Mouse (Mus musculus): ENCODE results near the gene Fam89b. TPM values are rescaled to one million over a fixed set of nuclear protein-coding genes. Genes with fewer than 3 reads are reported as not detected.

Fam89b gene
- polyA plus RNA-seq, 1 experiment from 2014 or later: 68.1 TPM

- Histone ChIP-seq H3K4me2 (peak overlapping the region; percentile 84), H3K36me3 (peaks cover 41% of the 10 kb centered on the region), H3K27me3 (no peaks in the 10 kb centered on the region), H3K9me3 (replicated peaks) (no peaks in the 10 kb centered on the region), H3K9ac (peak overlapping the region; percentile 72), H3K4me3 (peak overlapping the region; percentile 78), H3K4me1 (replicated peaks) (peaks cover 56% of the 10 kb centered on the region), H3K27ac (peak overlapping the region; percentile 93)
- no peak for ATAC-seq (replicated peaks; ENCODE audit: insufficient number of reproducible peaks, insufficient read depth, low FRiP score, low read depth)
- 32% methylated on average over 4 of the region's 4 CpGs for WGBS
These were observed 5.4 kb downstream of the Fam89b start for GRCm38 (mm10) chr19:5723934-5724548.

DNA sequence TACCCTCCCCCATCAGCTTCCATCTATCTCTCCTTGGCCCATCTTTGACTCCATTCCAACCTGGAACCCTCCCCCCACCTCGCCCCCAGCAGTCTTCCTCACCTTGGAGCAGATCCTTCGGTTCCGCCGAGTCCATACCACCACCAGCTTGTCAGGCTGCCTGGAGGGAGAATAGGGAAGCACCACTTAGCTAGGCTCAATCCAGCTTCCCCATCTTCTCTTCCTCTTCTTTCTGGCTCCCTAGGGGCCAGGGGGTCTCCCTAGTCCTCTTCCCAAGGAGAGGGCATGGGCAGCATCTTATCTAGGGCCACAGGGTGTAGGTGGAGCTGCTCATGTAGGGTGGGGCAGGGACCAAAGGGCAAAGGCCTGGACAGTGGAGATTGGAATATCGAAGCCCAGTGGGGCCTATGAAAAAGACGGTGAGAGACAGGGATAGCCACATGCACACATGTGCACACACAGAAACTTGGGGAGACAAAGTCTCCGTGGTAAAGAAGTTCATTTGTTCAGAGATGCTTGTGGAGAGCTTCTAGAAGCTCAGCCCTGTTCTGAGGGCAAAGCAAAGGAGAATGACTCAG, 6.5 kb downstream of the Fam89b start:
- Histone ChIP-seq H3K4me3 (no peak overlapping the region), H3K4me1 (replicated peaks) (peaks cover 47% of the 10 kb centered on the region), H3K27ac (no peak overlapping the region), H3K27me3 (no peaks in the 10 kb centered on the region), H3K9me3 (replicated peaks) (no peaks in the 10 kb centered on the region), H3K36me3 (peaks cover 49% of the 10 kb centered on the region), H3K9ac (no peak overlapping the region), H3K4me2 (no peak overlapping the region)
- no peak for ATAC-seq (replicated peaks; ENCODE audit: insufficient number of reproducible peaks, insufficient read depth, low FRiP score, low read depth)
- WGBS: 83% methylated on average over 7 of the region's 7 CpGs

DNA sequence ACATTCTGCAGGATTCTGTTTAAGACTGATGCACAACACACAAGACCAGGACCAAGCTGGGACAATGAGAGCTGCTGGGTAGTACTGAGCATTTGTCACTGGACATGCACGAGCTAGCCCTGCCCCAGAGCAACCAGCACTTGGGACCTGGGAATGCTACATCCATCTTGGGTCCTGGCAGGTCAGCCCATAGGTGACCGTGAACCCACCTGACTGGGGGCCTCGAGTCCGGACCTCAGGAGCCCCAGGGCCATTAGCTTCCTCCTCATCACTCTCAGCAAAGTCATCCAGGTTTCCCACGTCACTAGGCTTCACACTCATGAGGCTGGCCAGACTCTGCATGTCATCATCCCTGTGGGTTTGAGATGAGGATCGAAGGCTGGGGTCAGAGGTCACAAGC, 8.2 kb downstream of the Fam89b start:
- WGBS: 84% methylated on average over 6 of the region's 6 CpGs
- ATAC-seq (replicated peaks; ENCODE audit: insufficient number of reproducible peaks, insufficient read depth, low FRiP score, low read depth): no peak
- Histone ChIP-seq H3K9me3 (replicated peaks) (no peaks in the 10 kb centered on the region), H3K36me3 (peaks cover 61% of the 10 kb centered on the region), H3K9ac (no peak overlapping the region), H3K4me2 (no peak overlapping the region), H3K27me3 (no peaks in the 10 kb centered on the region), H3K27ac (no peak overlapping the region), H3K4me3 (no peak overlapping the region), H3K4me1 (replicated peaks) (peaks cover 43% of the 10 kb centered on the region)

GRCm38 (mm10) chr19:5716955-5717354, 12.5 kb downstream of the Fam89b start:
- Histone ChIP-seq H3K27ac (no peak overlapping the region), H3K4me2 (no peak overlapping the region), H3K27me3 (no peaks in the 10 kb centered on the region), H3K4me1 (replicated peaks) (peaks cover 31% of the 10 kb centered on the region), H3K4me3 (no peak overlapping the region), H3K9me3 (replicated peaks) (no peaks in the 10 kb centered on the region), H3K9ac (no peak overlapping the region), H3K36me3 (peaks cover 85% of the 10 kb centered on the region)
- 49% methylated on average over 10 of the region's 10 CpGs for WGBS
- no peak for ATAC-seq (replicated peaks; ENCODE audit: insufficient number of reproducible peaks, insufficient read depth, low FRiP score, low read depth)

GRCm38 (mm10) chr19:5715793-5716688, 13.4 kb downstream of the Fam89b start:
- peaks cover 35% of the 10 kb centered on the region for H3K4me1 ChIP-seq (replicated peaks)
- WGBS: 46% methylated on average over 43 of the region's 43 CpGs
- no peaks in the 10 kb centered on the region for H3K27me3 ChIP-seq
- no peaks in the 10 kb centered on the region for H3K9me3 ChIP-seq (replicated peaks)
- peak overlapping the region; percentile 24; the same call in 1 of the 2 replicates for H3K27ac ChIP-seq
- H3K4me2 ChIP-seq: no peak overlapping the region
- no peak overlapping the region for H3K4me3 ChIP-seq
- H3K9ac ChIP-seq: no peak overlapping the region
- peaks cover 84% of the 10 kb centered on the region for H3K36me3 ChIP-seq
- ATAC-seq (replicated peaks; ENCODE audit: insufficient number of reproducible peaks, insufficient read depth, low FRiP score, low read depth): no peak

- peak overlapping the region; percentile 52 for H3K27ac ChIP-seq
- peak overlapping the region; percentile 12 for H3K4me3 ChIP-seq
- peaks cover 84% of the 10 kb centered on the region for H3K36me3 ChIP-seq
- H3K27me3 ChIP-seq: no peaks in the 10 kb centered on the region
- H3K4me1 ChIP-seq (replicated peaks): peaks cover 35% of the 10 kb centered on the region
- no peaks in the 10 kb centered on the region for H3K9me3 ChIP-seq (replicated peaks)
- 0 out of 2 replicates have a peak overlapping the region, but pooled peaks have one; percentile 1 for H3K9ac ChIP-seq
- peak overlapping the region; percentile 39 for H3K4me2 ChIP-seq
- peak; percentile 71 for ATAC-seq (replicated peaks; ENCODE audit: insufficient number of reproducible peaks, insufficient read depth, low FRiP score, low read depth)
- WGBS: 6% methylated on average over 2 of the region's 2 CpGs
These were observed 15.7 kb downstream of the Fam89b start for GRCm38 (mm10) chr19:5713730-5714129.

- H3K9ac ChIP-seq: 0 out of 2 replicates have a peak overlapping the region, but pooled peaks have one; percentile 1
- H3K4me1 ChIP-seq (replicated peaks): peaks cover 35% of the 10 kb centered on the region
- 68% methylated on average over 5 of the region's 5 CpGs for WGBS
- peak overlapping the region; percentile 52 for H3K27ac ChIP-seq
- H3K27me3 ChIP-seq: no peaks in the 10 kb centered on the region
- H3K9me3 ChIP-seq (replicated peaks): no peaks in the 10 kb centered on the region
- ATAC-seq (replicated peaks; ENCODE audit: insufficient number of reproducible peaks, insufficient read depth, low FRiP score, low read depth): no peak
- H3K4me3 ChIP-seq: peak overlapping the region; percentile 12
- H3K36me3 ChIP-seq: peaks cover 84% of the 10 kb centered on the region
- peak overlapping the region; percentile 39 for H3K4me2 ChIP-seq
These were observed 16.2 kb downstream of the Fam89b start for GRCm38 (mm10) chr19:5713255-5713654.

- 88% methylated on average over 14 of the region's 14 CpGs for WGBS
- no peak overlapping the region for H3K9ac ChIP-seq
These were observed 17.5 kb downstream of the Fam89b start for GRCm38 (mm10) chr19:5711907-5712460.

GRCm38 (mm10) chr19:5711218-5711617, 18.2 kb downstream of the Fam89b start:
- no peaks in the 10 kb centered on the region for H3K27me3 ChIP-seq
- 36% methylated on average over 3 of the region's 3 CpGs for WGBS
- peaks cover 23% of the 10 kb centered on the region for H3K4me1 ChIP-seq (replicated peaks)
- no peak overlapping the region for H3K9ac ChIP-seq
- H3K9me3 ChIP-seq (replicated peaks): no peaks in the 10 kb centered on the region
- no peak for ATAC-seq (replicated peaks; ENCODE audit: insufficient number of reproducible peaks, insufficient read depth, low FRiP score, low read depth)
- H3K4me2 ChIP-seq: no peak overlapping the region
- no peak overlapping the region for H3K4me3 ChIP-seq
- no peak overlapping the region for H3K27ac ChIP-seq
- H3K36me3 ChIP-seq: peaks cover 91% of the 10 kb centered on the region

More at GRCm38 (mm10) chr19:5711907-5712460, 17.5 kb downstream of the Fam89b start:
- Histone ChIP-seq H3K4me1 (replicated peaks) (peaks cover 29% of the 10 kb centered on the region), H3K4me2 (no peak overlapping the region), H3K4me3 (no peak overlapping the region), H3K27me3 (no peaks in the 10 kb centered on the region), H3K9me3 (replicated peaks) (no peaks in the 10 kb centered on the region), H3K36me3 (peaks cover 91% of the 10 kb centered on the region), H3K27ac (no peak overlapping the region)
- no peak for ATAC-seq (replicated peaks; ENCODE audit: insufficient number of reproducible peaks, insufficient read depth, low FRiP score, low read depth)

DNA sequence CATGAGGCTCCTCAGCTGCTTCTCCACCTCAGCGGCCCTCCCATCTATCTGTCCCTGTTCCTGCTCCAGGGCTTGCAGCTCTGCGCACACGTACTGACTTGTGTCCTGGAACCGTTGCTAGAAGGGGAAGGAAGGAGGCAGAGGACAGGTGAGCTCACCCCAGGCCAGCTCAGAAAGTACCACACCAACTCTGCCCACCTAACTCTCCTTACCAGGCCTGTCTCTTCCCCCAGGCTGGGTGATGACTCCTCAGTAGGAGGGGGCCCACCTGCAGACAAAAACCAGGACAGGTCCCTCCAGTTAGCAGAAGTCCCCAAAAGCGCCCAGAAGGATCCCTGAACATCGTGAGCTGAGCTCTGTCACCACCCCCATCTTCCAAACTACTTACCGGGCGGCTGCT, 18.9 kb downstream of the Fam89b start:
- WGBS: 87% methylated on average over 8 of the region's 8 CpGs
- peaks cover 25% of the 10 kb centered on the region for H3K4me1 ChIP-seq (replicated peaks)
- H3K9ac ChIP-seq: no peak overlapping the region
- H3K9me3 ChIP-seq (replicated peaks): no peaks in the 10 kb centered on the region
- no peak for ATAC-seq (replicated peaks; ENCODE audit: insufficient number of reproducible peaks, insufficient read depth, low FRiP score, low read depth)
- H3K36me3 ChIP-seq: peaks cover 86% of the 10 kb centered on the region
- no peaks in the 10 kb centered on the region for H3K27me3 ChIP-seq
- no peak overlapping the region for H3K4me3 ChIP-seq
- no peak overlapping the region for H3K4me2 ChIP-seq
- H3K27ac ChIP-seq: no peak overlapping the region

DNA sequence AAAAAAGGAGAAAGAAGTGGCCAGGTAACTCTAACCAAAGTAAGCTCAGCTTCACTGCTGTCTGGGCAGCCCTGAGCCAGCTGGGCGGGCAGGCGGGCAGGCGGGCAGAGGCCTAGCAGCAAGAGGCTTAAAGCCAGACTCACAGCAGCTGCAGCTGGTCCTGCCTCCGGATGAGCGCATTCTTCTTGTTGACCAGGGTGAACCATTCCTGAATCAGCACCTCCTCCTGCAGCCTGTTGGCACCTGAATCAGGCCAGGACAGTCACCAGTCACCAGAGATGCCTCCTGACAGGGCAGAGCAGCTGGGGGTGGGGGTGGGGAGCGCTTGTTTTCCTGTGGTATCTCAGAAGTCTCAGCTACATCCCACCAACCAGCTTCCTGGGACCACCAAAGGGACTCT, 19.4 kb downstream of the Fam89b start:
- Histone ChIP-seq H3K9me3 (replicated peaks) (no peaks in the 10 kb centered on the region), H3K36me3 (peaks cover 81% of the 10 kb centered on the region), H3K4me1 (replicated peaks) (peaks cover 29% of the 10 kb centered on the region), H3K4me3 (no peak overlapping the region), H3K4me2 (no peak overlapping the region), H3K27ac (no peak overlapping the region), H3K27me3 (no peaks in the 10 kb centered on the region), H3K9ac (no peak overlapping the region)
- 93% methylated on average over 6 of the region's 6 CpGs for WGBS
- ATAC-seq (replicated peaks; ENCODE audit: insufficient number of reproducible peaks, insufficient read depth, low FRiP score, low read depth): no peak
